Mouse (Mus musculus): ENCODE results near the gene Spint3. TPM values are rescaled to one million over a fixed set of nuclear protein-coding genes. Genes with fewer than 3 reads are reported as not detected.

Gene Spint3
- polyA plus RNA-seq, 2 experiments: not detected

GRCm38 (mm10) chr2:164528557-164528956 lies 44.7 kb downstream of the Spint3 start:
- TF ChIP-seq POLR2A (IDR thresholded peaks at IDR 0.05; ENCODE audit: borderline replicate concordance, extremely low read depth, insufficient read depth, insufficient read length): no peak
- H3K9me3 ChIP-seq (ENCODE audit: control insufficient read depth, low read length): 0 out of 2 replicates have a peak, but pooled peaks cover 4% of the 10 kb centered on the region
- no peaks in the 10 kb centered on the region for H3K27me3 ChIP-seq (ENCODE audit: control insufficient read depth, insufficient read depth, low read length)
- 50% methylated on average over 5 of the region's 5 CpGs for WGBS
- no peak overlapping the region for H3K4me2 ChIP-seq (replicated peaks; ENCODE audit: low read depth, low read length, severe bottlenecking)
- no peak for ATAC-seq (ENCODE audit: low FRiP score, low read depth)
- H3K36me3 ChIP-seq (ENCODE audit: control insufficient read depth, insufficient read depth, low read length): no peaks in the 10 kb centered on the region
- H3K27ac ChIP-seq (replicated peaks; ENCODE audit: low read depth, low read length): no peak overlapping the region
- DNase-seq (ENCODE audit: low spot score): no peak
- H3K9ac ChIP-seq (ENCODE audit: low read depth, low read length, severe bottlenecking): no peak overlapping the region
- H3K4me3 ChIP-seq (replicated peaks; ENCODE audit: low read length): no peak overlapping the region
- H3K4me1 ChIP-seq (ENCODE audit: control insufficient read depth, insufficient read depth, low read length): no peaks in the 10 kb centered on the region

- peaks cover 23% of the 10 kb centered on the region for H3K4me1 ChIP-seq (ENCODE audit: control insufficient read depth, insufficient read depth, low read length)
- no peak overlapping the region for H3K9ac ChIP-seq (ENCODE audit: low read depth, low read length, severe bottlenecking)
- WGBS: 81% methylated on average over 10 of the region's 10 CpGs
- no peaks in the 10 kb centered on the region for H3K27me3 ChIP-seq (ENCODE audit: control insufficient read depth, insufficient read depth, low read length)
- H3K4me3 ChIP-seq (replicated peaks; ENCODE audit: low read length): no peak overlapping the region
- H3K27ac ChIP-seq (replicated peaks; ENCODE audit: low read depth, low read length): no peak overlapping the region
- 0 out of 2 replicates have a peak, but pooled peaks cover 4% of the 10 kb centered on the region for H3K9me3 ChIP-seq (ENCODE audit: control insufficient read depth, low read length)
- ATAC-seq (ENCODE audit: low FRiP score, low read depth) (no peak), DNase-seq (ENCODE audit: low spot score) (no peak)
- H3K36me3 ChIP-seq (ENCODE audit: control insufficient read depth, insufficient read depth, low read length): no peaks in the 10 kb centered on the region
- no peak overlapping the region for H3K4me2 ChIP-seq (replicated peaks; ENCODE audit: low read depth, low read length, severe bottlenecking)
- TF ChIP-seq POLR2A (IDR thresholded peaks at IDR 0.05; ENCODE audit: borderline replicate concordance, extremely low read depth, insufficient read depth, insufficient read length): no peak
Measured at GRCm38 (mm10) chr2:164523301-164523773, 49.9 kb downstream of the Spint3 start.

GRCm38 (mm10) chr2:164522280-164522679 lies 51.0 kb downstream of the Spint3 start:
- Histone ChIP-seq H3K27ac (replicated peaks; ENCODE audit: low read depth, low read length) (no peak overlapping the region), H3K4me3 (replicated peaks; ENCODE audit: low read length) (no peak overlapping the region), H3K9ac (ENCODE audit: low read depth, low read length, severe bottlenecking) (no peak overlapping the region), H3K9me3 (ENCODE audit: control insufficient read depth, low read length) (0 out of 2 replicates have a peak, but pooled peaks cover 4% of the 10 kb centered on the region), H3K27me3 (ENCODE audit: control insufficient read depth, insufficient read depth, low read length) (no peaks in the 10 kb centered on the region), H3K4me2 (replicated peaks; ENCODE audit: low read depth, low read length, severe bottlenecking) (0 out of 2 replicates have a peak overlapping the region, but pooled peaks have one; percentile 10), H3K36me3 (ENCODE audit: control insufficient read depth, insufficient read depth, low read length) (no peaks in the 10 kb centered on the region), H3K4me1 (ENCODE audit: control insufficient read depth, insufficient read depth, low read length) (peaks cover 23% of the 10 kb centered on the region)
- 11% methylated on average over 8 of the region's 8 CpGs for WGBS
- no peak for ATAC-seq (ENCODE audit: low FRiP score, low read depth)
- no peak for TF ChIP-seq POLR2A (IDR thresholded peaks at IDR 0.05; ENCODE audit: borderline replicate concordance, extremely low read depth, insufficient read depth, insufficient read length)
- no peak for DNase-seq (ENCODE audit: low spot score)

- H3K4me3 ChIP-seq (replicated peaks; ENCODE audit: low read length): no peak overlapping the region
- H3K4me2 ChIP-seq (replicated peaks; ENCODE audit: low read depth, low read length, severe bottlenecking): peak overlapping the region; percentile 10; the same call in 1 of the 2 replicates
- no peak for ATAC-seq (ENCODE audit: low FRiP score, low read depth)
Measured at GRCm38 (mm10) chr2:164521841-164522240, 51.4 kb downstream of the Spint3 start.

GRCm38 (mm10) chr2:164520782-164521181 lies 52.5 kb downstream of the Spint3 start:
- TF ChIP-seq POLR2A (IDR thresholded peaks at IDR 0.05; ENCODE audit: borderline replicate concordance, extremely low read depth, insufficient read depth, insufficient read length): no peak
- whole genome bisulfite sequencing: 15% methylated on average over 3 of the region's 3 CpGs
- H3K9me3 ChIP-seq (ENCODE audit: control insufficient read depth, low read length): no peaks in the 10 kb centered on the region
- no peak overlapping the region for H3K27ac ChIP-seq (replicated peaks; ENCODE audit: low read depth, low read length)
- no peak overlapping the region for H3K4me2 ChIP-seq (replicated peaks; ENCODE audit: low read depth, low read length, severe bottlenecking)
- H3K9ac ChIP-seq (ENCODE audit: low read depth, low read length, severe bottlenecking): no peak overlapping the region
- DNase-seq (ENCODE audit: low spot score): peak; percentile 26
- no peak for ATAC-seq (ENCODE audit: low FRiP score, low read depth)
- no peak overlapping the region for H3K4me3 ChIP-seq (replicated peaks; ENCODE audit: low read length)
- H3K36me3 ChIP-seq (ENCODE audit: control insufficient read depth, insufficient read depth, low read length): no peaks in the 10 kb centered on the region
- no peaks in the 10 kb centered on the region for H3K27me3 ChIP-seq (ENCODE audit: control insufficient read depth, insufficient read depth, low read length)
- H3K4me1 ChIP-seq (ENCODE audit: control insufficient read depth, insufficient read depth, low read length): peaks cover 23% of the 10 kb centered on the region

More at GRCm38 (mm10) chr2:164521841-164522240, 51.4 kb downstream of the Spint3 start:
- WGBS: 16% methylated on average over 11 of the region's 11 CpGs
- Histone ChIP-seq H3K9me3 (ENCODE audit: control insufficient read depth, low read length) (0 out of 2 replicates have a peak, but pooled peaks cover 2% of the 10 kb centered on the region), H3K9ac (ENCODE audit: low read depth, low read length, severe bottlenecking) (no peak overlapping the region), H3K4me1 (ENCODE audit: control insufficient read depth, insufficient read depth, low read length) (peaks cover 23% of the 10 kb centered on the region), H3K36me3 (ENCODE audit: control insufficient read depth, insufficient read depth, low read length) (no peaks in the 10 kb centered on the region), H3K27ac (replicated peaks; ENCODE audit: low read depth, low read length) (no peak overlapping the region), H3K27me3 (ENCODE audit: control insufficient read depth, insufficient read depth, low read length) (no peaks in the 10 kb centered on the region)
- TF ChIP-seq POLR2A (IDR thresholded peaks at IDR 0.05; ENCODE audit: borderline replicate concordance, extremely low read depth, insufficient read depth, insufficient read length): no peak
- no peak for DNase-seq (ENCODE audit: low spot score)

Other genes starting within 250 kb of the Spint3 start
- gene Svs5, start 240.7 kb downstream of the Spint3 start, polyA plus RNA-seq (2012; rRNA removed): not detected in 2 replicates
- gene Svs5, start 240.7 kb downstream of the Spint3 start, polyA plus RNA-seq (2014; fragmentation: Nextera tagmentation; extraction: Ambion mirVana): not detected in 2 replicates
- gene Slpi, start 184.4 kb downstream of the Spint3 start, polyA plus RNA-seq (2012; rRNA removed): 3.9 and 5.1 TPM in 2 replicates
- 1.1 and 2.1 TPM in 2 replicates for gene Slpi, start 184.4 kb downstream of the Spint3 start, polyA plus RNA-seq (2014; fragmentation: Nextera tagmentation; extraction: Ambion mirVana)
- gene Rbpjl, start 170.3 kb downstream of the Spint3 start, polyA plus RNA-seq (2012; rRNA removed): 2.7 and 3.9 TPM in 2 replicates
- 0.45 and 0.76 TPM in 2 replicates for gene Rbpjl, start 170.3 kb downstream of the Spint3 start, polyA plus RNA-seq (2014; fragmentation: Nextera tagmentation; extraction: Ambion mirVana)
- gene Matn4, start 168.3 kb downstream of the Spint3 start, polyA plus RNA-seq (2012; rRNA removed): 362 and 495 TPM in 2 replicates
- gene Matn4, start 168.3 kb downstream of the Spint3 start, polyA plus RNA-seq (2014; fragmentation: Nextera tagmentation; extraction: Ambion mirVana): 30.2 and 39.9 TPM in 2 replicates
- 27.4 and 29.7 TPM in 2 replicates for gene Sdc4, start 129.6 kb downstream of the Spint3 start, polyA plus RNA-seq (2012; rRNA removed)
- 65.9 and 68.2 TPM in 2 replicates for gene Sdc4, start 129.6 kb downstream of the Spint3 start, polyA plus RNA-seq (2014; fragmentation: Nextera tagmentation; extraction: Ambion mirVana)
- 48.4 and 68.8 TPM in 2 replicates for gene Sys1, start 116.5 kb downstream of the Spint3 start, polyA plus RNA-seq (2012; rRNA removed)
- 73.1 TPM in 2 replicates for gene Sys1, start 116.5 kb downstream of the Spint3 start, polyA plus RNA-seq (2014; fragmentation: Nextera tagmentation; extraction: Ambion mirVana)
- 9.0 and 10.4 TPM in 2 replicates for gene Gm20458, start 112.5 kb downstream of the Spint3 start, polyA plus RNA-seq (2012; rRNA removed)
- 12.2 and 14.3 TPM in 2 replicates for gene Gm20458, start 112.5 kb downstream of the Spint3 start, polyA plus RNA-seq (2014; fragmentation: Nextera tagmentation; extraction: Ambion mirVana)
- not detected in 2 replicates for gene Trp53tg5, start 99.7 kb downstream of the Spint3 start, polyA plus RNA-seq (2012; rRNA removed)
- gene Trp53tg5, start 99.7 kb downstream of the Spint3 start, polyA plus RNA-seq (2014; fragmentation: Nextera tagmentation; extraction: Ambion mirVana): 0.22 TPM in 1 of 2 replicates, not detected in the other
- 7.7 and 8.3 TPM in 2 replicates for gene Dbndd2, start 87.4 kb downstream of the Spint3 start, polyA plus RNA-seq (2012; rRNA removed)
- 2.9 and 4.4 TPM in 2 replicates for gene Dbndd2, start 87.4 kb downstream of the Spint3 start, polyA plus RNA-seq (2014; fragmentation: Nextera tagmentation; extraction: Ambion mirVana)
- 99.5 and 142 TPM in 2 replicates for gene Pigt, start 75.9 kb downstream of the Spint3 start, polyA plus RNA-seq (2012; rRNA removed)
- 72.4 and 81.4 TPM in 2 replicates for gene Pigt, start 75.9 kb downstream of the Spint3 start, polyA plus RNA-seq (2014; fragmentation: Nextera tagmentation; extraction: Ambion mirVana)
- gene Wfdc2, start 11.0 kb downstream of the Spint3 start, polyA plus RNA-seq (2012; rRNA removed): 30.4 and 31.0 TPM in 2 replicates
- gene Wfdc2, start 11.0 kb downstream of the Spint3 start, polyA plus RNA-seq (2014; fragmentation: Nextera tagmentation; extraction: Ambion mirVana): 27.3 and 44.0 TPM in 2 replicates
- gene Wfdc6a, start 12.0 kb upstream of the Spint3 start, polyA plus RNA-seq (2012; rRNA removed): 0.37 and 0.55 TPM in 2 replicates
- 0.25 and 0.53 TPM in 2 replicates for gene Wfdc6a, start 12.0 kb upstream of the Spint3 start, polyA plus RNA-seq (2014; fragmentation: Nextera tagmentation; extraction: Ambion mirVana)
- gene Eppin, start 20.1 kb upstream of the Spint3 start, polyA plus RNA-seq (2012; rRNA removed): not detected in 2 replicates
- not detected in 2 replicates for gene Eppin, start 20.1 kb upstream of the Spint3 start, polyA plus RNA-seq (2014; fragmentation: Nextera tagmentation; extraction: Ambion mirVana)
- not detected in 2 replicates for gene Wfdc6b, start 40.1 kb upstream of the Spint3 start, polyA plus RNA-seq (2012; rRNA removed)
- not detected in 2 replicates for gene Wfdc6b, start 40.1 kb upstream of the Spint3 start, polyA plus RNA-seq (2014; fragmentation: Nextera tagmentation; extraction: Ambion mirVana)
- gene Wfdc8, start 40.2 kb upstream of the Spint3 start, polyA plus RNA-seq (2012; rRNA removed): not detected in 2 replicates
- gene Wfdc8, start 40.2 kb upstream of the Spint3 start, polyA plus RNA-seq (2014; fragmentation: Nextera tagmentation; extraction: Ambion mirVana): not detected in 2 replicates
- not detected in 2 replicates for gene Wfdc16, start 65.3 kb upstream of the Spint3 start, polyA plus RNA-seq (2012; rRNA removed)
- gene Wfdc16, start 65.3 kb upstream of the Spint3 start, polyA plus RNA-seq (2014; fragmentation: Nextera tagmentation; extraction: Ambion mirVana): not detected in 2 replicates
- 0.31 and 0.37 TPM in 2 replicates for gene Wfdc10, start 82.6 kb upstream of the Spint3 start, polyA plus RNA-seq (2012; rRNA removed)
- 0.68 TPM in 1 of 2 replicates, not detected in the other for gene Wfdc10, start 82.6 kb upstream of the Spint3 start, polyA plus RNA-seq (2014; fragmentation: Nextera tagmentation; extraction: Ambion mirVana)
- not detected in 2 replicates for gene Wfdc9, start 83.1 kb upstream of the Spint3 start, polyA plus RNA-seq (2012; rRNA removed)
- not detected in 2 replicates for gene Wfdc9, start 83.1 kb upstream of the Spint3 start, polyA plus RNA-seq (2014; fragmentation: Nextera tagmentation; extraction: Ambion mirVana)
- gene Wfdc11, start 100.6 kb upstream of the Spint3 start, polyA plus RNA-seq (2012; rRNA removed): not detected in 2 replicates
- gene Wfdc11, start 100.6 kb upstream of the Spint3 start, polyA plus RNA-seq (2014; fragmentation: Nextera tagmentation; extraction: Ambion mirVana): not detected in 2 replicates
- 0.06 and 0.08 TPM in 2 replicates for gene Wfdc13, start 111.6 kb upstream of the Spint3 start, polyA plus RNA-seq (2012; rRNA removed)
- gene Wfdc13, start 111.6 kb upstream of the Spint3 start, polyA plus RNA-seq (2014; fragmentation: Nextera tagmentation; extraction: Ambion mirVana): 0.18 TPM in 1 of 2 replicates, not detected in the other
- gene Spint4, start 125.0 kb upstream of the Spint3 start, polyA plus RNA-seq (2012; rRNA removed): not detected in 2 replicates
- not detected in 2 replicates for gene Spint4, start 125.0 kb upstream of the Spint3 start, polyA plus RNA-seq (2014; fragmentation: Nextera tagmentation; extraction: Ambion mirVana)
- gene Spint5, start 141.8 kb upstream of the Spint3 start, polyA plus RNA-seq (2012; rRNA removed): not detected in 2 replicates
- not detected in 2 replicates for gene Spint5, start 141.8 kb upstream of the Spint3 start, polyA plus RNA-seq (2014; fragmentation: Nextera tagmentation; extraction: Ambion mirVana)
- 0.67 and 0.79 TPM in 2 replicates for gene Wfdc3, start 172.5 kb upstream of the Spint3 start, polyA plus RNA-seq (2012; rRNA removed)
- 0.37 and 0.50 TPM in 2 replicates for gene Wfdc3, start 172.5 kb upstream of the Spint3 start, polyA plus RNA-seq (2014; fragmentation: Nextera tagmentation; extraction: Ambion mirVana)
- 46.0 and 58.6 TPM in 2 replicates for gene Dnttip1, start 172.5 kb upstream of the Spint3 start, polyA plus RNA-seq (2012; rRNA removed)
- 70.1 and 70.6 TPM in 2 replicates for gene Dnttip1, start 172.5 kb upstream of the Spint3 start, polyA plus RNA-seq (2014; fragmentation: Nextera tagmentation; extraction: Ambion mirVana)
- gene Ube2c, start 196.4 kb upstream of the Spint3 start, polyA plus RNA-seq (2012; rRNA removed): 293 and 329 TPM in 2 replicates
- gene Ube2c, start 196.4 kb upstream of the Spint3 start, polyA plus RNA-seq (2014; fragmentation: Nextera tagmentation; extraction: Ambion mirVana): 279 and 305 TPM in 2 replicates
- 178 and 322 TPM in 2 replicates for gene Tnnc2, start 206.5 kb upstream of the Spint3 start, polyA plus RNA-seq (2012; rRNA removed)
- gene Tnnc2, start 206.5 kb upstream of the Spint3 start, polyA plus RNA-seq (2014; fragmentation: Nextera tagmentation; extraction: Ambion mirVana): 273 and 401 TPM in 2 replicates
- 26.0 and 35.0 TPM in 2 replicates for gene Snx21, start 212.4 kb upstream of the Spint3 start, polyA plus RNA-seq (2012; rRNA removed)
- 29.2 and 34.0 TPM in 2 replicates for gene Snx21, start 212.4 kb upstream of the Spint3 start, polyA plus RNA-seq (2014; fragmentation: Nextera tagmentation; extraction: Ambion mirVana)
- 31.5 and 41.2 TPM in 2 replicates for gene Acot8, start 231.4 kb upstream of the Spint3 start, polyA plus RNA-seq (2012; rRNA removed)
- 14.0 and 15.2 TPM in 2 replicates for gene Acot8, start 231.4 kb upstream of the Spint3 start, polyA plus RNA-seq (2014; fragmentation: Nextera tagmentation; extraction: Ambion mirVana)
- 4.3 and 4.9 TPM in 2 replicates for gene Zswim3, start 231.6 kb upstream of the Spint3 start, polyA plus RNA-seq (2012; rRNA removed)
- 6.9 and 7.0 TPM in 2 replicates for gene Zswim3, start 231.6 kb upstream of the Spint3 start, polyA plus RNA-seq (2014; fragmentation: Nextera tagmentation; extraction: Ambion mirVana)
- 9.1 and 11.2 TPM in 2 replicates for gene Zswim1, start 249.2 kb upstream of the Spint3 start, polyA plus RNA-seq (2012; rRNA removed)
- 19.5 and 19.9 TPM in 2 replicates for gene Zswim1, start 249.2 kb upstream of the Spint3 start, polyA plus RNA-seq (2014; fragmentation: Nextera tagmentation; extraction: Ambion mirVana)

Data from limb, embryonic 14.5 days (tissue).